Mouse (Mus musculus) myocyte (in vitro differentiated cells): ENCODE results near the gene Oit3.

Source experiments
- CEBPB ChIP-seq: IDR thresholded peaks from 2 replicates; pipeline ENCODE4 v1.6.1; 2011; ENCODE audit warnings: mild to moderate bottlenecking, moderate library complexity; ENCODE audit not compliant: poor library complexity, insufficient read depth, severe bottlenecking
- E2F4 ChIP-seq: IDR thresholded peaks from one replicate; pipeline ENCODE4 v1.6.1; 2011; ENCODE audit warnings: mild to moderate bottlenecking, control low read depth, moderate library complexity; ENCODE audit not compliant: insufficient read depth
- MAX ChIP-seq: IDR thresholded peaks from one replicate; pipeline ENCODE4 v1.6.1; 2011; ENCODE audit warnings: low read depth, mild to moderate bottlenecking, control low read depth
- MYOD1 ChIP-seq, 3 experiments: IDR thresholded peaks; one replicate each; pipeline ENCODE4 v1.6.1; 2011; ENCODE audit warnings: control low read depth in 2 of 3, low read depth in 2 of 3, mild to moderate bottlenecking in 2 of 3, moderate library complexity in 1 of 3; ENCODE audit not compliant: insufficient read length in 2 of 3, control insufficient read depth in 1 of 3
- MYOG ChIP-seq, 3 experiments: IDR thresholded peaks; one replicate each; pipeline ENCODE4 v1.6.1; 2011; ENCODE audit warnings: control low read depth in 2 of 3, low read depth in 2 of 3, mild to moderate bottlenecking in 2 of 3; ENCODE audit not compliant: insufficient read length in 2 of 3, control insufficient read depth in 1 of 3, insufficient read depth in 1 of 3
- POLR2A ChIP-seq: IDR thresholded peaks from one replicate; pipeline ENCODE4 v1.6.1; 2011; ENCODE audit warnings: low read depth, mild to moderate bottlenecking, control low read depth, moderate library complexity; ENCODE audit not compliant: insufficient read length
- POLR2AphosphoS2 ChIP-seq: IDR thresholded peaks from one replicate; pipeline ENCODE4 v1.6.1; 2011; ENCODE audit warnings: low read depth, control low read depth; ENCODE audit not compliant: insufficient read length
- REST ChIP-seq: IDR thresholded peaks from one replicate; pipeline ENCODE4 v1.6.1; 2011; ENCODE audit warnings: mild to moderate bottlenecking, control low read depth, moderate library complexity; ENCODE audit not compliant: insufficient read depth, insufficient read length
- SRF ChIP-seq: IDR thresholded peaks from one replicate; pipeline ENCODE4 v1.6.1; 2011; ENCODE audit warnings: low read depth; ENCODE audit not compliant: control insufficient read depth, insufficient read length
- TCF12 ChIP-seq: IDR thresholded peaks from one replicate; pipeline ENCODE4 v1.6.1; 2011; ENCODE audit warnings: mild to moderate bottlenecking, control low read depth; ENCODE audit not compliant: poor library complexity, insufficient read depth, severe bottlenecking
- TCF3 ChIP-seq: IDR thresholded peaks from one replicate; pipeline ENCODE4 v1.6.1; 2011; ENCODE audit warnings: low read depth, control low read depth; ENCODE audit not compliant: insufficient read length
- USF1 ChIP-seq: IDR thresholded peaks from one replicate; pipeline ENCODE4 v1.6.1; 2011; ENCODE audit warnings: low read depth, mild to moderate bottlenecking, control low read depth, moderate library complexity

DNA sequence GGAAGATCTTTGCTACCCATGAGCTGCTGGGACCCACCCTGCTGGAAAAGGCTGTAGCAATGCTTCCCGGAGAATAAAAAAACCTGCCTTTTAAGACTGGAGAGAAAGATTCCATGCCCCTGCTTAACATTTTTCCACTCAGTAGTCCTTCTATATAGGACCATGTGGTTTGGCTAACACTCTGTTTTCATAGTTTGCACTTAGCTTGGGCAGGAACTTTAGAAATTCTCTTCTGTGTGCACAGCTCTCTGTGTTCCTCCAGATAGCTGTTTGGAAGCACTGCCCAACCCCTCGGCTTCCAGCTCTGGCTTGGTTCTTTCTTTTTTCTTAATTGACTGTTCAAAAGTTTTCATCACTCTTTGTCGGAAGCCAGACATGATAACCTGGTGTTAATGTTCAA, 25.0 kb downstream of the Oit3 start:
- TF ChIP-seq POLR2A: no peak
- TF ChIP-seq POLR2AphosphoS2: no peak
- no peak for TF ChIP-seq USF1
- no peak for TF ChIP-seq MAX
- no peak for TF ChIP-seq REST
- TF ChIP-seq E2F4: no peak
- TF ChIP-seq CEBPB: no peak
- no peak for TF ChIP-seq TCF12
- TF ChIP-seq MYOD1 (IDR thresholded peaks at IDR 0.05; ENCODE audit: control insufficient read depth in 1 of 3, insufficient read length in 2 of 3, low read depth in 2 of 3): no peak
- TF ChIP-seq SRF: no peak
- TF ChIP-seq TCF3: no peak
- TF ChIP-seq MYOG (IDR thresholded peaks at IDR 0.05; ENCODE audit: control insufficient read depth in 1 of 3, insufficient read depth in 1 of 3, insufficient read length in 2 of 3, low read depth in 2 of 3): no peak
